ENCODE assay signal across 10 mouse cellular contexts in genomic region chr5:92263761-92264359, GRCm38 (mm10). TPM values are rescaled to one million over a fixed set of nuclear protein-coding genes. Genes with fewer than 3 reads are reported as not detected.
DNase-seq lines count a peak whose midpoint lies in the region; ATAC-seq and TF ChIP-seq lines count a peak whose summit lies in the region.
"Had no signal": no experiment of that assay in that cellular context is flagged by ENCODE, and none has a peak within 500 bp of the region (broad histone marks: within the 10 kb centered on the region; RNA-seq: fewer than 3 reads in every experiment).

No protein-coding gene starts in this region.

- intact Hi-C loops in heart, postnatal 25 days (cut with DNase I): no loop called here
- intact Hi-C loops in left cerebral cortex, adult 2 months (cut with DNase I): no loop called here

- peak; percentile 89 for ATAC-seq in forebrain, embryonic 14.5 days
- ATAC-seq in midbrain, postnatal 0 days (ENCODE audit: low FRiP score): peak; percentile 88
- ATAC-seq in megakaryocyte progenitor cell, adult 5-6 weeks (replicated peaks; ENCODE audit: poor library complexity): no peak

- no peak overlapping the region for H3K9ac ChIP-seq in forebrain, embryonic 14.5 days (ENCODE audit: low read length)
- no peak overlapping the region for H3K9ac ChIP-seq in midbrain, postnatal 0 days (replicated peaks; ENCODE audit: low read length, poor library complexity, severe bottlenecking)

- H3K4me2 ChIP-seq in forebrain, embryonic 14.5 days (ENCODE audit: low read length): no peak overlapping the region
- H3K4me2 ChIP-seq in midbrain, postnatal 0 days (ENCODE audit: low read depth, low read length, poor library complexity, severe bottlenecking): no peak overlapping the region

- 5% methylated on average over 4 of the region's 4 CpGs for WGBS in forebrain, embryonic 14.5 days
- 8% methylated on average over 4 of the region's 4 CpGs for WGBS in midbrain, postnatal 0 days

- DNase-seq in 3T3-L1 (ENCODE audit: low read depth, low spot score) (peak; percentile 52), liver (no peak)
- DNase-seq in adrenal gland, postnatal 25 days: peak; percentile 37
- peak; percentile 87 for DNase-seq in forebrain, embryonic 14.5 days (ENCODE audit: low spot score)
- peak; percentile 63 for DNase-seq in heart, postnatal 25 days (ENCODE audit: low spot score)
- peak; percentile 41 to 66 for DNase-seq in left cerebral cortex, adult 2 months (ENCODE audit: extremely low spot score in 1 of 2, low spot score in 2 of 2)
- DNase-seq in midbrain, postnatal 0 days (ENCODE audit: low spot score): peak; percentile 94

- no peak for TF ChIP-seq CTCF in left cerebral cortex, adult 2 months (IDR thresholded peaks at IDR 0.05)
- no peak for TF ChIP-seq CTCF in midbrain, postnatal 0 days (IDR thresholded peaks at IDR 0.05)

- no peaks in the 10 kb centered on the region for H3K36me3 ChIP-seq in forebrain, embryonic 14.5 days (ENCODE audit: control insufficient read depth, insufficient read depth, low read length)
- H3K36me3 ChIP-seq in midbrain, postnatal 0 days (ENCODE audit: insufficient read depth, low read length): no peaks in the 10 kb centered on the region

- no peaks in the 10 kb centered on the region for H3K27me3 ChIP-seq in forebrain, embryonic 14.5 days (replicated peaks; ENCODE audit: control insufficient read depth, insufficient read depth, low read length)
- H3K27me3 ChIP-seq in midbrain, postnatal 0 days (ENCODE audit: insufficient read depth, low read length): no peaks in the 10 kb centered on the region

- no peaks in the 10 kb centered on the region for H3K4me1 ChIP-seq in forebrain, embryonic 14.5 days (ENCODE audit: control insufficient read depth, insufficient read depth, low read length)
- 0 out of 2 replicates have a peak, but pooled peaks cover 3% of the 10 kb centered on the region for H3K4me1 ChIP-seq in midbrain, postnatal 0 days (ENCODE audit: insufficient read depth, low read length)

- H3K27ac ChIP-seq in forebrain, embryonic 14.5 days (ENCODE audit: low read depth, low read length): 0 out of 2 replicates have a peak overlapping the region, but pooled peaks have one; percentile 50
- H3K27ac ChIP-seq in left cerebral cortex, adult 2 months: no peak overlapping the region
- 0 out of 2 replicates have a peak overlapping the region, but pooled peaks have one; percentile 21 for H3K27ac ChIP-seq in midbrain, postnatal 0 days (ENCODE audit: low read depth, low read length)

- no peak overlapping the region for H3K4me3 ChIP-seq in forebrain, embryonic 14.5 days (ENCODE audit: low read depth, low read length)
- H3K4me3 ChIP-seq in left cerebral cortex, adult 2 months: no peak overlapping the region
- no peak overlapping the region for H3K4me3 ChIP-seq in midbrain, postnatal 0 days (ENCODE audit: low read depth, low read length)

- H3K9me3 ChIP-seq in forebrain, embryonic 14.5 days (replicated peaks; ENCODE audit: control insufficient read depth, low read length): no peaks in the 10 kb centered on the region
- H3K9me3 ChIP-seq in midbrain, postnatal 0 days (ENCODE audit: low read length): no peaks in the 10 kb centered on the region

RNA-seq across cellular contexts. Expression of gene Ppef2, which starts 7.8 kb away (rescaled TPM):
- 0.18 TPM in 1 of 2 replicates, not detected in the other for total RNA-seq in adrenal gland, postnatal 25 days (2021)
- polyA plus RNA-seq in forebrain, embryonic 14.5 days (2014; fragmentation: Nextera tagmentation; extraction: Ambion mirVana): 0.25 and 0.36 TPM in 2 replicates
- under 1 TPM in 1 of 2 experiments, not detected in 1; 0.16 TPM for total RNA-seq in heart, postnatal 25 days (2021)
- under 1 TPM; 0.54 to 0.75 TPM for total RNA-seq in left cerebral cortex, adult 2 months (2021)
- total RNA-seq in midbrain, postnatal 0 days (2014; rRNA removed): 0.60 and 2.3 TPM in 2 replicates
- 0.47 and 0.66 TPM in 2 replicates for polyA plus RNA-seq in midbrain, postnatal 0 days (2015; fragmentation: Nextera tagmentation; extraction: Ambion mirVana)
- total RNA-seq in megakaryocyte progenitor cell, adult 5-6 weeks (2015): 0.99 TPM in 1 of 2 replicates, not detected in the other
- 0.37 TPM in 1 of 2 replicates, not detected in the other for total RNA-seq in megakaryocyte progenitor cell, adult 5-6 weeks (2017)

RNA-seq across cellular contexts. Expression of gene Naaa, which starts 14.1 kb away (rescaled TPM):
- total RNA-seq in adrenal gland, postnatal 25 days (2021): 13.8 and 15.8 TPM in 2 replicates
- polyA plus RNA-seq in forebrain, embryonic 14.5 days (2014; fragmentation: Nextera tagmentation; extraction: Ambion mirVana): 8.8 and 10.0 TPM in 2 replicates
- 10 to 100 TPM; 12.6 to 12.9 TPM for total RNA-seq in heart, postnatal 25 days (2021)
- 10 to 100 TPM; 38.6 to 40.1 TPM for total RNA-seq in left cerebral cortex, adult 2 months (2021)
- 23.5 and 28.7 TPM in 2 replicates for total RNA-seq in midbrain, postnatal 0 days (2014; rRNA removed)
- 20.0 and 23.1 TPM in 2 replicates for polyA plus RNA-seq in midbrain, postnatal 0 days (2015; fragmentation: Nextera tagmentation; extraction: Ambion mirVana)
- 12.0 and 15.0 TPM in 2 replicates for total RNA-seq in megakaryocyte progenitor cell, adult 5-6 weeks (2015)
- 7.1 and 13.5 TPM in 2 replicates for total RNA-seq in megakaryocyte progenitor cell, adult 5-6 weeks (2017)

RNA-seq across cellular contexts. Expression of gene Sdad1, which starts 46.4 kb away (rescaled TPM):
- 30.5 and 36.1 TPM in 2 replicates for total RNA-seq in adrenal gland, postnatal 25 days (2021)
- 28.6 and 33.2 TPM in 2 replicates for polyA plus RNA-seq in forebrain, embryonic 14.5 days (2014; fragmentation: Nextera tagmentation; extraction: Ambion mirVana)
- 10 to 100 TPM; 11.2 to 12.3 TPM for total RNA-seq in heart, postnatal 25 days (2021)
- total RNA-seq in left cerebral cortex, adult 2 months (2021): 10 to 100 TPM; 21.2 to 21.8 TPM
- 33.1 and 38.7 TPM in 2 replicates for total RNA-seq in midbrain, postnatal 0 days (2014; rRNA removed)
- 27.2 and 33.2 TPM in 2 replicates for polyA plus RNA-seq in midbrain, postnatal 0 days (2015; fragmentation: Nextera tagmentation; extraction: Ambion mirVana)
- total RNA-seq in megakaryocyte progenitor cell, adult 5-6 weeks (2015): 39.5 and 46.5 TPM in 2 replicates
- total RNA-seq in megakaryocyte progenitor cell, adult 5-6 weeks (2017): 69.5 and 86.2 TPM in 2 replicates

RNA-seq across cellular contexts. Expression of gene U90926, which starts 48.7 kb away (rescaled TPM):
- total RNA-seq in adrenal gland, postnatal 25 days (2021): not detected in 2 replicates
- polyA plus RNA-seq in forebrain, embryonic 14.5 days (2014; fragmentation: Nextera tagmentation; extraction: Ambion mirVana): not detected in 2 replicates
- not detected for total RNA-seq in heart, postnatal 25 days (2021)
- not detected for total RNA-seq in left cerebral cortex, adult 2 months (2021)
- total RNA-seq in midbrain, postnatal 0 days (2014; rRNA removed): not detected in 2 replicates
- polyA plus RNA-seq in midbrain, postnatal 0 days (2015; fragmentation: Nextera tagmentation; extraction: Ambion mirVana): not detected in 2 replicates
- not detected in 2 replicates for total RNA-seq in megakaryocyte progenitor cell, adult 5-6 weeks (2015)
- not detected in 2 replicates for total RNA-seq in megakaryocyte progenitor cell, adult 5-6 weeks (2017)
- total RNA-seq: MEL had no signal
- polyA plus RNA-seq: spleen, adult 2 months had no signal
